Mouse (Mus musculus): ENCODE data around the gene Actbl2. TPM values are rescaled to one million over a fixed set of nuclear protein-coding genes. Genes with fewer than 3 reads are reported as not detected.
A peak's percentile ranks its signal among the peaks of the same experiment; 100 is the strongest.

Actbl2 gene
- polyA plus RNA-seq, 1 experiment from 2014 or later, result not detected

GRCm38 (mm10) chr13:111286461-111287385 is 31.9 kb downstream of the Actbl2 start:
- no peak overlapping the region for H3K9ac ChIP-seq
- no peak overlapping the region for H3K4me3 ChIP-seq
- no peak overlapping the region for H3K27ac ChIP-seq
- H3K4me2 ChIP-seq, result no peak overlapping the region
- H3K9me3 ChIP-seq, result no peaks in the 10 kb centered on the region
- ATAC-seq (ENCODE audit: insufficient number of reproducible peaks, low FRiP score, low TSS enrichment, low read depth), result no peak
- H3K36me3 ChIP-seq, result no peaks in the 10 kb centered on the region
- no peaks in the 10 kb centered on the region for H3K4me1 ChIP-seq
- 74% methylated on average over 10 of the region's 10 CpGs for whole genome bisulfite sequencing
- no peaks in the 10 kb centered on the region for H3K27me3 ChIP-seq

- no peak overlapping the region for H3K4me3 ChIP-seq
- no peaks in the 10 kb centered on the region; the same call in 1 of the 2 replicates for H3K4me1 ChIP-seq
- no peak overlapping the region for H3K4me2 ChIP-seq
- H3K27ac ChIP-seq, result peak overlapping the region; percentile 80
- ATAC-seq (ENCODE audit: insufficient number of reproducible peaks, low FRiP score, low TSS enrichment, low read depth), result 0 out of 2 replicates have a peak, but pooled peaks have one; percentile 19
- H3K9ac ChIP-seq, result no peak overlapping the region
- H3K27me3 ChIP-seq, result no peaks in the 10 kb centered on the region
- WGBS, result 44% methylated on average over 17 of the region's 17 CpGs
- H3K36me3 ChIP-seq, result no peaks in the 10 kb centered on the region
- no peaks in the 10 kb centered on the region for H3K9me3 ChIP-seq
Observed at GRCm38 (mm10) chr13:111291161-111291957, 36.5 kb downstream of the Actbl2 start.

DNA sequence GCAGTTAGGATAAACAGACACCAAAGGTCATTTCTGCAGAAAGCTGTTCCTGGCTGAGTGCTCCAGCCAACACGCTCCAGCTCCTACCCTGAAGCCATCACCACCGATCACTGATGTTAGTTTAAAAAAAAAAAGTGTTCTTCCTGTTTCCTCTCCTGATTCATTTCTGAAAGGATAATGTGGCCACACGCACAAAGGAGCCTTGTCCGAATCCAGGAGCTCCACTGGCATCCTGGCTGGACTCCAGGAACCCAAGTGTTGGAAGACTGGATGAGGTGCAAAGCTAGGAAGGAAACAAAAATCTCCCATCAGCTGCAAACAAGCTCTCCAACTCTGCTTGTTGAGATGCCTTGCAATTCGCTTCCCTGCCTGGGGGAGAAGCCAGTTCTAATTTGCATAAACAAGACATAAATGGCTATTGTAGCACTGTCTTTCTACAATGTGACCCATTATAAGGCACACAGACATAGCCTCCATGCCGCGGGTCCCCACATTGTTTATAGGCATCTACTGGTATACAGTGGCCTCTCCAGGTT is 37.2 kb downstream of the Actbl2 start:
- Histone ChIP-seq H3K9me3 (no peaks in the 10 kb centered on the region), H3K27me3 (no peaks in the 10 kb centered on the region), H3K4me2 (no peak overlapping the region), H3K36me3 (no peaks in the 10 kb centered on the region), H3K4me3 (no peak overlapping the region), H3K9ac (no peak overlapping the region), H3K27ac (peak overlapping the region; percentile 80), H3K4me1 (no peaks in the 10 kb centered on the region; the same call in 1 of the 2 replicates)
- WGBS, result 44% methylated on average over 7 of the region's 7 CpGs
- ATAC-seq (ENCODE audit: insufficient number of reproducible peaks, low FRiP score, low TSS enrichment, low read depth), result no peak

DNA sequence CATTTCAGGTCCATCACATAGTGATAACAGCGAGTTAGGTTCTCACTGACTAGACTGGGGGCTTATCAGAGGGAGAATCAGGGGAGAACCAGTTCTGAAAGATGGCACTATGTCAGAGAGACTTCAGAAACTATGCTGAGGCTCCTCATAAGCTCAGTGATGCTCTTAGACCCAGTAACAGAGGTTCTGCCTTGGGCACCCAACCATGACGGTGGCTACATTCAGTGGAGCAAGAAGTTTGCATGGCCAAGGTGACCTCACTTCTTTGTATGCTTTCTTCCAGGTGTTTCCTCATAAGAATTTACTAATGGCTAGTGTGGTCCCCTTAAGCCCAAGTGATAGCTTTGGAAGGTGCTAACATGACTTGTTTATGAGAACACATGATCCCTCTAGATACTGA is 38.7 kb downstream of the Actbl2 start:
- Histone ChIP-seq H3K27ac (no peak overlapping the region), H3K9ac (no peak overlapping the region), H3K4me3 (no peak overlapping the region), H3K27me3 (no peaks in the 10 kb centered on the region), H3K36me3 (no peaks in the 10 kb centered on the region), H3K4me1 (no peaks in the 10 kb centered on the region; the same call in none of the 2 replicates), H3K9me3 (no peaks in the 10 kb centered on the region), H3K4me2 (no peak overlapping the region)
- no peak for ATAC-seq (ENCODE audit: insufficient number of reproducible peaks, low FRiP score, low TSS enrichment, low read depth)
- 84% methylated on average over 2 of the region's 2 CpGs for WGBS

DNA sequence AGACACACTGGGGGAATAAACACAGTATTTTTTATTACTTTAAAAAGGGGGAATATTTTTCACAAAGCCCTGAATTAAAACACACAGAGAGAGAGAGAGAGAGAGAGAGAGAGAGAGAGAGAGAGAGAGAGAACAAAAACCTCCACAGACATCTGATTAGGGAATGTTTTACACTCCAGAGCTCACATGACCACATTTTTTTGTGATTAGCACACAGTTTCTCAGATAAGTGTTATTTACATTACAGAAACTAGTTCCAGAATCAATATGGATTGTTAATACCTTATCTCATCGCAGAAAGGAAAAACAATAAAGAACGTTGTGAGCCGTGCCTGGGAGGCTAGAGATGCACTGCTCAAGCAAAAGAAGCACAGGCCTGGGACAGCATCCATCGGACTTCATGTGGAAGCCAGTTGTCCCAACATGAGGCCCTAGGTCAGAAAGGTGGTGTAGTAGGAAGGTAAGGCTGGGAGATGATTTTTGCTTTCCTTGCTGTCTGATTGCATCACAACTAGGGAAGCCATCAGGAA is 40.2 kb downstream of the Actbl2 start:
- no peaks in the 10 kb centered on the region for H3K27me3 ChIP-seq
- no peaks in the 10 kb centered on the region for H3K36me3 ChIP-seq
- H3K4me3 ChIP-seq, result no peak overlapping the region
- ATAC-seq (ENCODE audit: insufficient number of reproducible peaks, low FRiP score, low TSS enrichment, low read depth), result no peak
- no peak overlapping the region for H3K4me2 ChIP-seq
- 61% methylated on average over 4 of the region's 4 CpGs for WGBS
- H3K27ac ChIP-seq, result no peak overlapping the region
- H3K9ac ChIP-seq, result no peak overlapping the region
- peaks cover 6% of the 10 kb centered on the region for H3K4me1 ChIP-seq
- no peaks in the 10 kb centered on the region for H3K9me3 ChIP-seq

DNA sequence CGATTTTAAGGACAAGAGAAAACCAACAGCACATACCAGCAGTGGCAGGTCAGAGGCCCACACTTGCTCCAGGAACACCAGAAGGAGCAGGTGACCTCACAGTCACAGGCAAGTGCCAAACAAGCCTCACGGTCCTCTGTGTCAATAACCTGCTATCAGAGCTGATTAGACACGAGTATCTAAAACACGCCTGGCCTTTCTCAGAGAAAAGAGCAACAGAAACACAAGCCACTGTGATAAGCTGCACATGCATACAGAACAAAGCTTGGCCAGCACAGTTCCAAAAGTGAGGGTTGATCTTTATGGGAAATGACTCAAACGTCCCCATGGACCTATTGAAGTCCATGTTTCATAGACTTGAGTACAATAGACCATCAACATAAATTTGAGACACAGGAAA is 41.2 kb downstream of the Actbl2 start:
- Histone ChIP-seq H3K4me2 (no peak overlapping the region), H3K27me3 (no peaks in the 10 kb centered on the region), H3K9ac (no peak overlapping the region), H3K4me1 (peaks cover 10% of the 10 kb centered on the region), H3K36me3 (no peaks in the 10 kb centered on the region), H3K4me3 (no peak overlapping the region), H3K9me3 (no peaks in the 10 kb centered on the region), H3K27ac (no peak overlapping the region)
- ATAC-seq (ENCODE audit: insufficient number of reproducible peaks, low FRiP score, low TSS enrichment, low read depth), result no peak
- WGBS, result 54% methylated on average over 5 of the region's 5 CpGs

- ATAC-seq (ENCODE audit: insufficient number of reproducible peaks, low FRiP score, low TSS enrichment, low read depth), result no peak
- no peak overlapping the region for H3K27ac ChIP-seq
- H3K36me3 ChIP-seq, result no peaks in the 10 kb centered on the region
- H3K27me3 ChIP-seq, result no peaks in the 10 kb centered on the region
- H3K4me2 ChIP-seq, result no peak overlapping the region
- peaks cover 10% of the 10 kb centered on the region; the same call in 1 of the 2 replicates for H3K4me1 ChIP-seq
- 85% methylated on average over 6 of the region's 6 CpGs for WGBS
- no peak overlapping the region for H3K9ac ChIP-seq
- H3K4me3 ChIP-seq, result no peak overlapping the region
- H3K9me3 ChIP-seq, result no peaks in the 10 kb centered on the region
Observed at GRCm38 (mm10) chr13:111297614-111298013, 42.8 kb downstream of the Actbl2 start.

GRCm38 (mm10) chr13:111299145-111299713 is 44.4 kb downstream of the Actbl2 start:
- Histone ChIP-seq H3K9ac (no peak overlapping the region), H3K4me3 (no peak overlapping the region), H3K27ac (peak overlapping the region; percentile 71), H3K9me3 (no peaks in the 10 kb centered on the region), H3K27me3 (no peaks in the 10 kb centered on the region), H3K36me3 (no peaks in the 10 kb centered on the region), H3K4me2 (no peak overlapping the region), H3K4me1 (peaks cover 10% of the 10 kb centered on the region; the same call in 1 of the 2 replicates)
- ATAC-seq (ENCODE audit: insufficient number of reproducible peaks, low FRiP score, low TSS enrichment, low read depth), result peak; percentile 73
- 32% methylated on average over 8 of the region's 8 CpGs for WGBS

- Histone ChIP-seq H3K4me2 (no peak overlapping the region), H3K4me3 (no peak overlapping the region), H3K27me3 (no peaks in the 10 kb centered on the region), H3K36me3 (no peaks in the 10 kb centered on the region), H3K4me1 (peaks cover 10% of the 10 kb centered on the region; the same call in 1 of the 2 replicates), H3K9me3 (no peaks in the 10 kb centered on the region), H3K9ac (no peak overlapping the region), H3K27ac (no peak overlapping the region)
- no peak for ATAC-seq (ENCODE audit: insufficient number of reproducible peaks, low FRiP score, low TSS enrichment, low read depth)
- WGBS, result 78% methylated on average over 3 of the region's 3 CpGs
Observed at GRCm38 (mm10) chr13:111300846-111301245, 46.0 kb downstream of the Actbl2 start.

DNA sequence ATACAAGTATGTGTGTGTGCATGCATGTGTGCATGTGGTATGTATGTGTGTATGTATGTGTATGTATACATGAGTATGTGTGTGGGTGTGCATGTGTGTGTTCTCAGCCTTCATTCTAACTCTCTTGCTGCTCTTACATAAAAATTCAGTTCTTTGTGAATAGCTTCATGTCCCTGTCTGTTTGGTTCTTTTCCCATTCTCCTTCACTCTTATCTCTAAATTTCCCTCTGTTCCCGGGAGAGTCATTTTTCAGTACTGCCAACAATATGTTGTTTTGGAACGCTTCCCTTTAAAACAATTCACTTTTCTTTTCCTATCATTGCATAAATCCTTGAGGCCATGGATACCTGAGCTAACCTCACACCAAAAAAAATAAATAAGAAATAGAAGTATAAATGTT is 46.6 kb downstream of the Actbl2 start:
- Histone ChIP-seq H3K4me3 (no peak overlapping the region), H3K4me2 (no peak overlapping the region), H3K9ac (no peak overlapping the region), H3K27me3 (no peaks in the 10 kb centered on the region), H3K4me1 (peaks cover 10% of the 10 kb centered on the region; the same call in 1 of the 2 replicates), H3K27ac (no peak overlapping the region), H3K9me3 (no peaks in the 10 kb centered on the region), H3K36me3 (no peaks in the 10 kb centered on the region)
- WGBS, result 77% methylated on average over 2 of the region's 2 CpGs
- no peak for ATAC-seq (ENCODE audit: insufficient number of reproducible peaks, low FRiP score, low TSS enrichment, low read depth)

DNA sequence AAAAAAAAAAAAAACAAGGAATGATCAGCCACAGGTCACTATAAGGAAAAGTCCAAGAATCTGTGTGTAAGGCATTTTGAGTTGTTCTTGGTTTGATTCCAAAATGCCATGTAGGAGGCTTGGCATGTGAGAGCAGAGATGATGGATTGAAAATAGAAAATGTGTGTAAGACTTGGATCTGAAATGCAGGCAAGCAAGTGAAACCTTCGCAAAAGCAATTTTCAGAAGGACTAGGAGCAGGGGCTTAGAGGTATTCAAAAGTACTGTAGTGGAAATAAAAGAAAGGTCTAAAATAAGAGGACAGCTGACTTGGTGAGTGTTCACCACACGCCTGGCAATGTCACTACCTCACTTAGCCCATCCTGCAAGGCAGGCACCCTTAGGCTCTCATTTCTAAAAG is 49.4 kb downstream of the Actbl2 start:
- no peaks in the 10 kb centered on the region for H3K27me3 ChIP-seq
- H3K27ac ChIP-seq, result no peak overlapping the region
- peaks cover 10% of the 10 kb centered on the region; the same call in 1 of the 2 replicates for H3K4me1 ChIP-seq
- H3K36me3 ChIP-seq, result no peaks in the 10 kb centered on the region
- ATAC-seq (ENCODE audit: insufficient number of reproducible peaks, low FRiP score, low TSS enrichment, low read depth), result no peak
- WGBS, result 70% methylated on average over 2 of the region's 2 CpGs
- no peak overlapping the region for H3K4me3 ChIP-seq
- no peaks in the 10 kb centered on the region for H3K9me3 ChIP-seq
- H3K9ac ChIP-seq, result no peak overlapping the region
- H3K4me2 ChIP-seq, result no peak overlapping the region
